ENCODE assay signal across 7 mouse cellular contexts in the genomic region with DNA sequence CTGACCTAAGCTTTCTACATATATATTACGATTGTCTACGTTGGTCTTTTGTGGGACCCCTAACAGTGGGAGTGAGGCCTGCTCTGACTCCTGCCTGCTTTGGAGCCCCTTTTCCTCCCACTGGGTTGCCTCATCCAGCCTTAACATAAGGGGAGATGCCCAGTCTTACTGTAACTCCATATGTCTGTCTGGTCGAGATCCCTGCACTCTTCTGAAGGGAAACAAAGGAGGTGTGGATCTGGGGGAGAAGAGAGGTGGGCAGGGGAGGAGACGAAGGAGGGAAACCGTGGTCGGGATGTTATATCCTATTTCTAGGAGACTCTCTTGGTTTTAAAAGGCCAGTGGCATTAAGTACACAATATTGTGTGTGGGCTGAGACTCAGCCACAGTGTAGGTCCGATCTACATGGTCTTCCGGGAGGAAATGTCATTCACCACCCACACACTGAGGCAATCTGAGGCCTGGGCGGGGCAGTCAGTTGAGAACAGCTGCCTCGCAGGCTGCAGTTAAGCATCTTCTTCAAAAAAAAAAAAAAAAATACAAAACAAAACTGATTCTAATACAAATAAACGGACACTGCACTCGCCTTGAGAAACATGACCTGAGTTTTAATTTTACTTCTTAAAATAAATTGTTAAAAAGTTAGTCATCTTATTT. TPM values are rescaled to one million over a fixed set of nuclear protein-coding genes. Genes with fewer than 3 reads are reported as not detected.
DNase-seq lines count a peak whose midpoint lies in the region.

No protein-coding gene starts in this region.

- no peaks in the 10 kb centered on the region for H3K9me3 ChIP-seq in embryonic facial prominence, embryonic 10.5 days

- no peak overlapping the region for H3K4me3 ChIP-seq in embryonic facial prominence, embryonic 10.5 days

- DNase-seq in ovary, postnatal 36 days (ENCODE audit: low spot score) = peak; percentile 21
- no peak for DNase-seq in ovary, postnatal 14 days (ENCODE audit: low spot score)
- no peak for DNase-seq in embryonic facial prominence, embryonic 10.5 days (ENCODE audit: low spot score)
- DNase-seq in kidney, postnatal 25 days = peak; percentile 46 to 51
- DNase-seq in thymus, postnatal 36 days = peak; percentile 10 to 37
- no peak for DNase-seq in retina, postnatal 1 day
- DNase-seq in cerebellum, adult 9-11 months = no peak

- no peaks in the 10 kb centered on the region for H3K27me3 ChIP-seq in embryonic facial prominence, embryonic 10.5 days (replicated peaks; ENCODE audit: low read depth, poor library complexity, severe bottlenecking)

- H3K4me1 ChIP-seq in embryonic facial prominence, embryonic 10.5 days = peaks cover 20% of the 10 kb centered on the region

- 0 out of 2 replicates have a peak overlapping the region, but pooled peaks have one; percentile 21 for H3K27ac ChIP-seq in embryonic facial prominence, embryonic 10.5 days (replicated peaks)

- H3K36me3 ChIP-seq in embryonic facial prominence, embryonic 10.5 days (replicated peaks) = no peaks in the 10 kb centered on the region

- WGBS in embryonic facial prominence, embryonic 10.5 days = 66% methylated on average over 12 of the region's 12 CpGs

RNA-seq across cellular contexts. Expression of a gene that starts 20.0 kb away (rescaled TPM):
- 0.72 and 1.0 TPM in 2 replicates for polyA plus RNA-seq in embryonic facial prominence, embryonic 10.5 days (2016; fragmentation: Nextera tagmentation; extraction: Ambion mirVana)

Comparison
In these comparisons a context has a peak if more than half of its experiments do, and no peak if none do; other contexts are left out.
1. DNase-seq: peak in ovary, postnatal 36 days (single experiment), kidney, postnatal 25 days (2 of 2) and thymus, postnatal 36 days (2 of 2); none in ovary, postnatal 14 days (single experiment), embryonic facial prominence, embryonic 10.5 days (single experiment), retina, postnatal 1 day (single experiment) and cerebellum, adult 9-11 months (single experiment).